18 mouse cellular contexts compared by ENCODE assay signal in genomic region chr5:147365995-147366765, GRCm38 (mm10). TPM values are rescaled to one million over a fixed set of nuclear protein-coding genes. Genes with fewer than 3 reads are reported as not detected.
A peak's percentile ranks its signal among the peaks of the same experiment; 100 is the strongest.
DNase-seq lines count a peak whose midpoint lies in the region; ATAC-seq lines count a peak whose summit lies in the region.
"Had no signal": no experiment of that assay in that cellular context is flagged by ENCODE, and none has a peak within 500 bp of the region (broad histone marks: within the 10 kb centered on the region; RNA-seq: fewer than 3 reads in every experiment).

No protein-coding gene starts in this region.

- peak; percentile 60 for ATAC-seq in inflammation-experienced regulatory T-cells, adult 6 months
- ATAC-seq: lung, postnatal 0 days had no signal

- no peaks in the 10 kb centered on the region for H3K27me3 ChIP-seq in splenic B cell, adult 2 months (ENCODE audit: control insufficient read depth, insufficient read depth, low read length, poor library complexity, severe bottlenecking)
- H3K27me3 ChIP-seq: embryonic facial prominence, embryonic 15.5 days had no signal

- H3K36me3 ChIP-seq in splenic B cell, adult 2 months (ENCODE audit: control insufficient read depth, insufficient read depth, low read length, poor library complexity, severe bottlenecking): no peaks in the 10 kb centered on the region
- H3K36me3 ChIP-seq: embryonic facial prominence, embryonic 15.5 days; G1E had no signal

- peak; percentile 83 for DNase-seq in 416B (ENCODE audit: low read depth)
- peak; percentile 59 for DNase-seq in CD4-positive, CD25-positive, alpha-beta regulatory T cell, adult 2 months (ENCODE audit: low read depth, low spot score)
- peak; percentile 59 for DNase-seq in splenic B cell, adult 2 months (ENCODE audit: low read depth, low spot score)
- no peak for DNase-seq in urinary bladder, postnatal 25 days (ENCODE audit: low spot score)
- no peak for DNase-seq in layer of hippocampus, adult 9-10 months (ENCODE audit: low spot score)
- no peak for DNase-seq in left cerebral cortex, adult 18-20 months (ENCODE audit: low spot score in 2 of 2)
- DNase-seq: cerebellum, postnatal 14 days; heart, adult 18-20 months; kidney, adult 11 months had no signal

RNA-seq across cellular contexts. Expression of gene Flt3, which starts 34.1 kb away (rescaled TPM):
- polyA plus RNA-seq in inflammation-experienced regulatory T-cells, adult 6 months (2017; shearing (Covaris generic)): under 1 TPM in 1 of 3 experiments, not detected in 2; 0.38 TPM
- 1 to 10 TPM; 6.1 to 9.1 TPM for total RNA-seq in left cerebral cortex, adult 18-20 months (2021)
- polyA plus RNA-seq: G1E had no signal

RNA-seq across cellular contexts. Expression of gene Urad, which starts 43.9 kb away (rescaled TPM):
- polyA plus RNA-seq in inflammation-experienced regulatory T-cells, adult 6 months (2017; shearing (Covaris generic)): not detected
- not detected for total RNA-seq in left cerebral cortex, adult 18-20 months (2021)
- total RNA-seq: G1E; heart, adult 18-20 months; heart, postnatal 25 days; layer of hippocampus, adult 8-10 months; monocyte, adult 5-6 weeks had no signal
- polyA plus RNA-seq: brain, embryonic 14.5 days; embryonic facial prominence, embryonic 15.5 days; G1E; limb, embryonic 11.5 days; lung, postnatal 0 days had no signal

RNA-seq across cellular contexts. Expression of gene Cdx2, which starts 59.1 kb away (rescaled TPM):
- not detected for polyA plus RNA-seq in inflammation-experienced regulatory T-cells, adult 6 months (2017; shearing (Covaris generic))
- total RNA-seq in left cerebral cortex, adult 18-20 months (2021): not detected
- total RNA-seq: G1E; heart, adult 18-20 months; heart, postnatal 25 days; layer of hippocampus, adult 8-10 months; monocyte, adult 5-6 weeks had no signal
- polyA plus RNA-seq: brain, embryonic 14.5 days; embryonic facial prominence, embryonic 15.5 days; G1E; limb, embryonic 11.5 days; lung, postnatal 0 days had no signal

Comparison
In these comparisons a context has a peak if more than half of its experiments do, and no peak if none do; other contexts are left out.
1. DNase-seq: peak in 416B (single experiment), CD4-positive, CD25-positive, alpha-beta regulatory T cell, adult 2 months (single experiment) and splenic B cell, adult 2 months (single experiment); none in urinary bladder, postnatal 25 days (single experiment), layer of hippocampus, adult 9-10 months (single experiment) and left cerebral cortex, adult 18-20 months (0 of 2).